Mouse (Mus musculus) forebrain, embryonic 11.5 days (tissue): ENCODE data around the gene Dtd1. TPM values are rescaled to one million over a fixed set of nuclear protein-coding genes. Genes with fewer than 3 reads are reported as not detected.
A peak's percentile ranks its signal among the peaks of the same experiment; 100 is the strongest.

Experiments used
- ATAC-seq: fragments of 200-750 bp; cut with Nextera tagmentation; replicated peaks from 2 replicates; pipeline ENCODE4 v1.8.0; 2017; ENCODE audit warnings: moderate TSS enrichment; ENCODE audit not compliant: low FRiP score
- DNase-seq: peaks from one replicate; pipeline ENCODE4 v3.0.0-alpha.2; 2017; ENCODE audit warnings: low spot score
- H3K27ac ChIP-seq: fragments of 300-500 bp; sonication (generic); 2 replicates; pipeline ENCODE4 v1.5.1; 2014; ENCODE audit warnings: low read depth, low read length
- H3K27me3 ChIP-seq: fragments of 300-500 bp; sonication (generic); 2 replicates; pipeline ENCODE4 v1.6.1; 2014; ENCODE audit warnings: mild to moderate bottlenecking, low read length, mixed read lengths; ENCODE audit not compliant: control insufficient read depth, insufficient read depth
- H3K36me3 ChIP-seq: fragments of 300-500 bp; sonication (generic); 2 replicates; pipeline ENCODE4 v1.6.1; 2014; ENCODE audit warnings: mild to moderate bottlenecking, low read length, moderate library complexity, mixed read lengths; ENCODE audit not compliant: control insufficient read depth, insufficient read depth
- H3K4me1 ChIP-seq: fragments of 300-500 bp; sonication (generic); replicated peaks from 2 replicates; pipeline ENCODE4 v1.6.1; 2014; ENCODE audit warnings: low read length, mixed read lengths; ENCODE audit not compliant: control insufficient read depth, insufficient read depth
- H3K4me2 ChIP-seq: fragments of 300-500 bp; sonication (generic); 2 replicates; pipeline ENCODE4 v1.6.1; 2014; ENCODE audit warnings: low read depth, mild to moderate bottlenecking, low read length, moderate library complexity, mixed read lengths; ENCODE audit not compliant: severe bottlenecking
- H3K4me3 ChIP-seq: fragments of 300-500 bp; sonication (generic); 2 replicates; pipeline ENCODE4 v1.5.1; 2014; ENCODE audit warnings: low read depth, low read length
- H3K9ac ChIP-seq: fragments of 300-500 bp; sonication (generic); 2 replicates; pipeline ENCODE4 v1.6.1; 2014; ENCODE audit warnings: low read length
- H3K9me3 ChIP-seq: fragments of 300-500 bp; sonication (generic); 2 replicates; pipeline ENCODE4 v1.6.1; 2016; ENCODE audit warnings: low read length, mixed read lengths; ENCODE audit not compliant: control insufficient read depth
- WGBS: fragments of 180-500 bp; shearing (Covaris S2); extraction: QIAGEN DNeasy Blood & Tissue Kit; methylation state at CpG from one replicate; pipeline ENCODE4 v1.1.7; 2014; 5-methylcytosine and 5-hydroxymethylcytosine counted together
- polyA plus RNA-seq: library from polyadenylated mRNA; unstranded; fragments of >200 nt; fragmentation: Nextera tagmentation; extraction: Ambion mirVana; gene quantifications from 2 replicates; pipeline ENCODE4 v1.2.1, GENCODE M21; 2014

Gene Dtd1
- polyA plus RNA-seq, 1 experiment from 2014 or later = 36.9 TPM

DNA sequence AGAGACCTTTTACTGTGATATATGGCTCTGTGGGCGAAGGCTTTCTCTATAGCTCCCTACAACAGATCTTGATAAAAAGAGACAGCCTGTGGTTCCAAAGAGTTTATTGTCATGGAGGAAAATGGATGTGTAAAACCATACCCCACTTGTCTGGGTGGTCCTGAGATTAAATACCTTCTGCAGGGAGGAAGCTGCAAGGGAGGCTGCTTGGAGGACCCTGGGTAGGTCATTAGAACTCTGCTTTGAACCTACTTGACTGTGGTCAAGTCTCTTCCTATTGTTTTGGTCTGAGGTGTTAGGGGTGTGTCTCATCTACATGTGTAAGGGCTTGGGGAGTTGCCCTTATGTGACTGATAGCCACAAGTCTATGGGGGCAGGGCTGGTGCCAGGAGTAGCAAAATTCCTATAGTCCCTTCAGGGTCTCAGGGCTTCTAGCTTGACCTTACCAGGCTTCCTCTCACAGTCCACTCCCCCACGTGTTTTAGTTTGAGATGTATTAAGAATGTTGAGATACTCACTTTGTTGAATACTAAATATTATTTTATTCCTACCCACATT, 115.6 kb downstream of the Dtd1 start:
- no peak for DNase-seq
- 79% methylated on average over 2 of the region's 2 CpGs for WGBS
- H3K36me3 ChIP-seq = no peaks in the 10 kb centered on the region
- no peak overlapping the region for H3K4me3 ChIP-seq
- no peak overlapping the region for H3K27ac ChIP-seq
- no peak overlapping the region for H3K4me2 ChIP-seq
- ATAC-seq = no peak
- no peaks in the 10 kb centered on the region for H3K9me3 ChIP-seq
- no peaks in the 10 kb centered on the region; the same call in 1 of the 2 replicates for H3K27me3 ChIP-seq
- H3K4me1 ChIP-seq = 0 out of 2 replicates have a peak, but pooled peaks cover 3% of the 10 kb centered on the region
- no peak overlapping the region for H3K9ac ChIP-seq

DNA sequence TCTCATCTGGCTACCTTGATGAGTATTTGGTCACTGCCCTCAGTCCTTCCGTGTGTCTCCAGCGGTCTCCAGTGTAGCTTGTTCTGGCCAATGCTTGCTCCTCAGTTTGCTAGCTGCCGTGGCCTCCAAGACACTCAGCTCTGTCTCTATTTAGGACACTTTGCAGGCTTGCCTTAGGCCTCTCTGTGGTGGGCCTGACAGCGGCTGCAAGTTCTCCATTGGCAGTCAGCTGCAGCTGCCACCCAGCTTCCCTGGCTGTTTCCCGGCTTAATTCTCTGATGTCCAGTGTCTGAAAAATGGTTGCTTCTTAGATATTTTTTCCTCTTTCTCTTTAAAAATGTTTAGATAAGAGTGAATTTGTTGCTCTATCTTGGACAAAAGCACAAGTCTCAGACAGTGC, 116.6 kb downstream of the Dtd1 start:
- WGBS = 91% methylated on average over 5 of the region's 5 CpGs
- 0 out of 2 replicates have a peak, but pooled peaks cover 4% of the 10 kb centered on the region for H3K4me1 ChIP-seq
- H3K27ac ChIP-seq = no peak overlapping the region
- no peaks in the 10 kb centered on the region for H3K9me3 ChIP-seq
- H3K9ac ChIP-seq = no peak overlapping the region
- no peaks in the 10 kb centered on the region for H3K36me3 ChIP-seq
- H3K4me3 ChIP-seq = no peak overlapping the region
- DNase-seq (no peak), ATAC-seq (no peak)
- no peak overlapping the region for H3K4me2 ChIP-seq
- no peaks in the 10 kb centered on the region; the same call in 1 of the 2 replicates for H3K27me3 ChIP-seq

DNA sequence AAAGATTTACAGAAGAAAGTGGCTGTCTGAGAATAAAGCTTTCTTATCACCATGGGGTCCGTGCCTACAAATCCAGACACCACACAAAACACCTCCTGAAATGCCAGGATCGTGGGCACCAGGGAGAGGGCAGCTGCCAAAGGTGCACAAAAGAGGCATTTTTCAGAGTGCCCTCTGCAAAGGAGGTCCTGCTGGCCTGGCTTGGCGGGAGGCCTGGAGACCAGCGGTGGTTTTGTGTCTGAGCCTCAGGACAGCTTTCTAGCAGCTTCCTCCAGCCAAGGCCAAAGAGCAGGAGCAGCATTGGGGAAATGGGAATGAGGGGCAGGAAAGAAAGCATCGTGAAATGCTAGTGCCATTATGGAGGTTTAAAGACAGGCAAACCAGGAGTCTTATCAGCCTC, 118.6 kb downstream of the Dtd1 start:
- H3K36me3 ChIP-seq = no peaks in the 10 kb centered on the region
- H3K4me2 ChIP-seq = no peak overlapping the region
- no peak overlapping the region for H3K9ac ChIP-seq
- no peak overlapping the region for H3K27ac ChIP-seq
- H3K4me1 ChIP-seq = 0 out of 2 replicates have a peak, but pooled peaks cover 4% of the 10 kb centered on the region
- ATAC-seq (no peak), DNase-seq (no peak)
- H3K9me3 ChIP-seq = no peaks in the 10 kb centered on the region
- 50% methylated on average over 5 of the region's 5 CpGs for WGBS
- H3K27me3 ChIP-seq = no peaks in the 10 kb centered on the region; the same call in 1 of the 2 replicates
- no peak overlapping the region for H3K4me3 ChIP-seq

DNA sequence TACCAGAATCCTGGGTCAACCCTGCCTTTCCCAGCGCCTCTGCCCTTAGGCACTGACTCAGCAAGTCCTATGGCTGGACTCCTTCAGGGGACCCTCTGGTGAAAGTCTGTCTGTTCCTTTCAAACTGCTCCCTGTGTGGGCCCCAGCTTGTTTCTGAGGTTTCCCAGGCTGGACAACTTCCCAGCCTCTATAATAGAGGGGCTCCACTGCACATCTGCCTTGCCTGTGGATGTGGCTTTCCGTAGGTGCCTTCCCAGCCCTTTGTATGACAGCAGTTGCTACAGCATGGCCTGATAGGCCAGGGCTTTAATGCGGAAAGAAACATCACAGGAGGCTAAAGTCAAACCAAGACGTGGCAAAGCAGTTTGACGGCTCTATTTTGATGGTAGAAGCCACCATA, 119.6 kb downstream of the Dtd1 start:
- H3K27me3 ChIP-seq = no peaks in the 10 kb centered on the region; the same call in 1 of the 2 replicates
- no peak overlapping the region for H3K4me3 ChIP-seq
- H3K4me2 ChIP-seq = no peak overlapping the region
- 0 out of 2 replicates have a peak, but pooled peaks cover 4% of the 10 kb centered on the region for H3K4me1 ChIP-seq
- no peaks in the 10 kb centered on the region for H3K36me3 ChIP-seq
- DNase-seq (no peak), ATAC-seq (no peak)
- no peak overlapping the region for H3K27ac ChIP-seq
- H3K9me3 ChIP-seq = no peaks in the 10 kb centered on the region
- WGBS = 88% methylated on average over 5 of the region's 5 CpGs
- no peak overlapping the region for H3K9ac ChIP-seq

DNA sequence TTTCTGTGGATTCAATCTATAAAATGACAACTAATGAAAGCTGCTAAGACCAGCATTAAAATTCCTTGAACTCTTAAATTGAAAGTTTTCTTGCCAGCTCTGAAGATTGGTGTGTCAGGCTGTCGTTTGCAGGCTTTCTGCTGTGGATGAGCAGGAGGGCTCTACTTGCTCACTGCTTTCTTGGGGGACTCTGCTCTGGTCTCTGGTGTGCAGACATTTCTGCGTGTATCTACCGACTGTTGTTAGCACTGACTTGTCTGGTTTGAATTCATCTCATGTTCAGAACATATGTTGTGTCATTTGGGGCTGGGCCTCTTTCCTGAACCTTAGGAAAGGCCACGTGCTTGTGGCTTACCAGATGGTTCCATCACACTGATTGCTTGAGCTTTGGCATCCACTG, 120.0 kb downstream of the Dtd1 start:
- H3K27ac ChIP-seq = no peak overlapping the region
- WGBS = 83% methylated on average over 4 of the region's 4 CpGs
- H3K9me3 ChIP-seq = no peaks in the 10 kb centered on the region
- H3K4me1 ChIP-seq = 0 out of 2 replicates have a peak, but pooled peaks cover 4% of the 10 kb centered on the region
- no peak for ATAC-seq
- H3K4me3 ChIP-seq = no peak overlapping the region
- no peak for DNase-seq
- H3K36me3 ChIP-seq = no peaks in the 10 kb centered on the region
- no peaks in the 10 kb centered on the region; the same call in 1 of the 2 replicates for H3K27me3 ChIP-seq
- no peak overlapping the region for H3K4me2 ChIP-seq
- no peak overlapping the region for H3K9ac ChIP-seq

DNA sequence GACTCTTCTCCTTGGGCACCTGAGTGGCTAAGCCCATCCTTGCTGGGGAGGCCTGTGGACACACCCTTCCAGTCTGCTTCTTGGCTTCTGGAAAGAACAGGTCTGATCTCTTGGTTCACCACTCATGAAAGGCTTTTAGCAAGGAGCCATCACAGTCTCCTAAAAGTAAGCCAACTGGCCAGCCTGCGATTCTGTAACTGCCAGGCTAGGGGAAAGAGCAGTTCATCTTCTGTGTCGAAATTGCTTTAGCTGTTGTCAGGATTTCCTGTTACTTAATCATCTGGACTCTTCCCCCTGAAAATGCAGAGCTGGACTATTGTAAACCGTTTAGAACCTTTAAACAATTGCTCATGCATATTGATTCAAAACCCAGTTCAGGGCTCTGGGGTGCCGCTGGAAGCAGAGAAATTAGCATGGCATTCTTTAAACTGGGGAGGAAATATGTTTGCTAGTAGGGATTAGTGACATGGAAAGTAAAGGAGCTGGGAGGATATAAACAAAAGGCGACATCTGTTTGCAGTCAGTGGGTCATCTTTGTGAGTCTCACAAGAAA, 120.8 kb downstream of the Dtd1 start:
- Histone ChIP-seq H3K36me3 (no peaks in the 10 kb centered on the region), H3K4me3 (no peak overlapping the region), H3K9me3 (no peaks in the 10 kb centered on the region), H3K27ac (no peak overlapping the region), H3K9ac (no peak overlapping the region), H3K27me3 (no peaks in the 10 kb centered on the region), H3K4me2 (no peak overlapping the region), H3K4me1 (0 out of 2 replicates have a peak, but pooled peaks cover 4% of the 10 kb centered on the region)
- ATAC-seq = no peak
- WGBS = 49% methylated on average over 5 of the region's 5 CpGs
- no peak for DNase-seq

DNA sequence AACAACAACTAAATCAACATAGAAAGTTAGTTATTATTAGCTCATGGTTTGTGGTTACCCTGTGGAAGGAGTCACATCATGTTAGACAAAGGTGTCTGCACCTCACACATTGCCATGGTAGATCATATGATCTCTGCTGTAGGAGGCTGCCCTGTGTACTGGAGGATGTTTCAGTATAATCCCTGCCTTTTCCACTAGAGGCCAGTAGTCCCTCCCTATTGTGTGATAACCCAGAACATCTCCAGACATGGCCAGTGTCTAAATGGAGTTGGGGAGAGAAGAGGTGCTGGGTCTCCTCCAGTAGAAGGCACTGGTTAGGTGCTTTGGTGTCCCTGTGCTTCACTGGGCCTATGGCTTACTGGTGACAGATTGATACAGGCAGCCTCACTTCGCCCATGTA, 125.0 kb downstream of the Dtd1 start:
- no peaks in the 10 kb centered on the region for H3K27me3 ChIP-seq
- H3K4me1 ChIP-seq = 0 out of 2 replicates have a peak, but pooled peaks cover 3% of the 10 kb centered on the region
- 89% methylated on average over 1 of the region's 1 CpGs for WGBS
- H3K36me3 ChIP-seq = no peaks in the 10 kb centered on the region
- H3K9ac ChIP-seq = no peak overlapping the region
- DNase-seq = no peak
- ATAC-seq = peak; percentile 53
- H3K4me2 ChIP-seq = no peak overlapping the region
- H3K9me3 ChIP-seq = no peaks in the 10 kb centered on the region
- no peak overlapping the region for H3K27ac ChIP-seq
- no peak overlapping the region for H3K4me3 ChIP-seq

DNA sequence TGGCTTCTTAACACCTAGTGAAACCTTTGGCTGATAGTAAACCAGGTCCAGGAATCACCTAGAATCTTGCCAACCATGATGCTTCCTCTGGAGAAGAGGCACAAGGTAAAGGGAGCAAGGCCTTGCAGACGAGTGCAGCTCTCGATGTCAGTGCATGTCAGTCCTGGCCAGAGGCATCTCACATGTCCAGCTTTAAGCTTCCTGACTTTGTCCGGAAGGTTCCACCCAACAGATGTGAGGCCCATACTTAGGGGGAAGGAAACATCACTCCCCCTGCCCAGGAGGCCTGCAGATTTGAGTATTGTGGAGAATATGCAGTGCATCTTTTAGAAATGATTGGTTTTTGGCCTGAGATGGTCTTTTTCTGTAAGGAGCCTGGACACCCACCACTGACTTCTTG, 127.4 kb downstream of the Dtd1 start:
- no peak overlapping the region for H3K9ac ChIP-seq
- 91% methylated on average over 3 of the region's 3 CpGs for WGBS
- H3K4me2 ChIP-seq = no peak overlapping the region
- H3K27ac ChIP-seq = no peak overlapping the region
- ATAC-seq (no peak), DNase-seq (no peak)
- H3K9me3 ChIP-seq = no peaks in the 10 kb centered on the region
- H3K27me3 ChIP-seq = no peaks in the 10 kb centered on the region
- no peak overlapping the region for H3K4me3 ChIP-seq
- H3K36me3 ChIP-seq = no peaks in the 10 kb centered on the region
- no peaks in the 10 kb centered on the region for H3K4me1 ChIP-seq

DNA sequence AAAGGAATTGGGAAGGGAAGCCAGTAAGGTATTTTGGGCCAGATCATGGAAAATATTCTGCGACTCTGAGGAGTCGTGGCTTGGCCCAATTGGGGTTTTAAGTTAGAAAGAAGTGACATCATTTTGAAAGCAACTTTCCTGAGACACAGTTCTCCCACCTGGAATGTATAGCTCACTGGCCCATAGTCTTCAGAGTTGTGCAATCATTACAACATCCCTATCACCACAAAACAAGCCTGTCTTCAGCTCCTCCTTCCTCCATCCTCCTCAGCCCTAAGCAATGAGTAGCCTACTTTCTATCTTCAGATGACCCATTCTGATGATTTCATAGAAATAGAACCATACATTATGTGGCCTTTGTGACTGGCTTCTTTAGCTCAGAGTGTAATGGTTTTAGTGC, 130.1 kb downstream of the Dtd1 start:
- Histone ChIP-seq H3K4me1 (no peaks in the 10 kb centered on the region), H3K9ac (no peak overlapping the region), H3K27ac (no peak overlapping the region), H3K4me2 (no peak overlapping the region), H3K27me3 (no peaks in the 10 kb centered on the region), H3K4me3 (no peak overlapping the region), H3K36me3 (no peaks in the 10 kb centered on the region), H3K9me3 (no peaks in the 10 kb centered on the region)
- DNase-seq (no peak), ATAC-seq (no peak)
- WGBS = 89% methylated on average over 2 of the region's 2 CpGs
